Mouse (Mus musculus) megakaryocyte, embryonic 14.5 days (primary cell): Measurements from ENCODE around the gene Tmem175. TPM values are rescaled to one million over a fixed set of nuclear protein-coding genes. Genes with fewer than 3 reads are reported as not detected.

Source experiments
- H3K27me3 ChIP-seq: replicated peaks from 2 replicates; pipeline ENCODE3; 2012; ENCODE audit warnings: inconsistent platforms
- H3K36me3 ChIP-seq: replicated peaks from 2 replicates; pipeline ENCODE3; 2012; ENCODE audit warnings: low read length, inconsistent platforms, mixed read lengths
- H3K4me1 ChIP-seq: 2 replicates; pipeline ENCODE4 v1.6.1; 2012; ENCODE audit warnings: inconsistent platforms
- H3K4me3 ChIP-seq: replicated peaks from 2 replicates; pipeline ENCODE3; 2012; ENCODE audit warnings: moderate library complexity, mild to moderate bottlenecking, inconsistent platforms
- H3K9me3 ChIP-seq: 2 replicates; pipeline ENCODE4 v1.6.1; 2012; ENCODE audit warnings: inconsistent platforms
- FLI1 ChIP-seq: IDR thresholded peaks from 2 replicates; pipeline ENCODE4 v1.6.1; 2012; ENCODE audit warnings: low read length, inconsistent platforms, mixed read lengths
- GATA1 ChIP-seq: IDR thresholded peaks from 3 replicates; pipeline ENCODE4 v1.6.1; 2012; ENCODE audit warnings: mixed read lengths, low read length, inconsistent platforms, borderline replicate concordance
- polyA plus RNA-seq: library from polyadenylated mRNA; stranded (reverse); fragments of >175 nt; gene quantifications from 2 replicates; pipeline ENCODE4 v1.2.3, GENCODE M21; 2012; ENCODE audit warnings: low replicate concordance; ENCODE audit not compliant: insufficient read depth

Gene Tmem175
- polyA plus RNA-seq, 1 experiment, result 2.8 TPM

DNA sequence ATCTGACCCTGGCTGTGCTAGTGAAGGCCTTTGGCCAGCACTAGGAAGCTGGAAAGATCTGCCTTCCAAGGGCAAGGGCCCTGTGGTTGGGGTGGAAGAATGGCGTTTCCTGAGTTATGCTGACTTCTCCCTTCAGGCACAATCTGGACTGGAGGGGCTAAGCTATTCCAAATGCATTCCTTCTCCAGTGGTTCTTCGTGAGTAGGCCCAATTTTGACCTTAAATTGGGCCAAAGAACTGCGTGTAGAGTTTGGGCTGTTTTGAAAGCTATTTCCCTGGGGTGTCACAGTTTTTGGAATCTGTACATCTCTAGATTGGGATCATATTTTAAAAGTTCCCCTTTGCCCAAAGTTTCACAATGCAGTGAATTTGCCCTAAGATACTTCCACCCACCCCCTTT, 67.0 kb downstream of the Tmem175 start:
- Histone ChIP-seq H3K4me3 (no peak overlapping the region), H3K4me1 (peaks cover 45% of the 10 kb centered on the region), H3K9me3 (no peaks in the 10 kb centered on the region), H3K36me3 (no peaks in the 10 kb centered on the region), H3K27me3 (peaks cover 83% of the 10 kb centered on the region)
- TF ChIP-seq GATA1 (no peak), FLI1 (no peak)

DNA sequence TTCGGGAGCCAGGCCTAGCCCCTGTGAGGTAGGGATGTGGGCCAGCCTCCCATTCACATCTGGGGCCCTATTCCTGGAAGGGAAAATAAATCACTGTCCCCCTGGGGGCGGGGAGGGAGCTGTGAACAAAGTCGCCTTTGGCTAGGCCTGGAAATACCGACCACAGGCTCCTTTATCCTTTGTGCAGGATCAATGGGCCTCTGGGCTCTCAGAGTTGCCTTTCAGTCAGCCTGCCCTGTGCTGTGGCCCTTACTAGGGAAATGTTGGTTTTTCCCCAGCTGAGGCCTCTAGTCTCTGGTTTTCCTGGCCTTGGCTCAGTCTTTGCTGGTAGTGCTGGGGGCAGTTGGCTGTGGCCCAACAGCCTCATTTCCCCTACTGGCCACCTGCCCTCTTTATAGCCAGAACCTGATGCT, 67.8 kb downstream of the Tmem175 start:
- H3K4me1 ChIP-seq, result peaks cover 37% of the 10 kb centered on the region
- no peaks in the 10 kb centered on the region for H3K36me3 ChIP-seq
- no peaks in the 10 kb centered on the region for H3K9me3 ChIP-seq
- TF ChIP-seq FLI1 (no peak), GATA1 (no peak)
- H3K4me3 ChIP-seq, result no peak overlapping the region
- H3K27me3 ChIP-seq, result peaks cover 88% of the 10 kb centered on the region

Other genes starting within 250 kb of the Tmem175 start
- not detected in 2 replicates for gene Pde6b, start 241.4 kb upstream of the Tmem175 start, polyA plus RNA-seq
- gene Atp5k, start 195.3 kb upstream of the Tmem175 start, polyA plus RNA-seq, result 46.6 and 183 TPM in 2 replicates
- gene Mfsd7a, start 180.9 kb upstream of the Tmem175 start, polyA plus RNA-seq, result 0.86 TPM in 1 of 2 replicates, not detected in the other
- gene Pcgf3, start 168.5 kb upstream of the Tmem175 start, polyA plus RNA-seq, result 3.8 and 9.2 TPM in 2 replicates
- gene Cplx1, start 79.7 kb upstream of the Tmem175 start, polyA plus RNA-seq, result 0.19 and 2.0 TPM in 2 replicates
- 64.1 and 72.4 TPM in 2 replicates for gene Gak, start within 50 bp of the Tmem175 start, polyA plus RNA-seq
- gene Idua, start 30.6 kb downstream of the Tmem175 start, polyA plus RNA-seq, result 4.4 and 4.5 TPM in 2 replicates
- 0.74 TPM in 1 of 2 replicates, not detected in the other for gene Dgkq, start 39.9 kb downstream of the Tmem175 start, polyA plus RNA-seq
- gene Slc26a1, start 45.8 kb downstream of the Tmem175 start, polyA plus RNA-seq, result 0.55 TPM in 1 of 2 replicates, not detected in the other
- gene Fgfrl1, start 62.6 kb downstream of the Tmem175 start, polyA plus RNA-seq, result 1.2 TPM in 1 of 2 replicates, not detected in the other
- not detected in 2 replicates for gene Rnf212, start 145.2 kb downstream of the Tmem175 start, polyA plus RNA-seq
- gene Tmed11, start 165.6 kb downstream of the Tmem175 start, polyA plus RNA-seq, result not detected in 2 replicates
- gene Vmn2r8, start 179.1 kb downstream of the Tmem175 start, polyA plus RNA-seq, result 0.01 and 0.27 TPM in 2 replicates
- gene Vmn2r9, start 222.8 kb downstream of the Tmem175 start, polyA plus RNA-seq, result not detected in 2 replicates